Comparison of ENCODE assay signal across 8 mouse cellular contexts in genomic region chr2:73385641-73386355, GRCm38 (mm10). TPM values are rescaled to one million over a fixed set of nuclear protein-coding genes. Genes with fewer than 3 reads are reported as not detected.
DNase-seq lines count a peak whose midpoint lies in the region; ATAC-seq and TF ChIP-seq lines count a peak whose summit lies in the region.

No protein-coding gene starts in this region.

- peak overlapping the region; percentile 87 for H3K27ac ChIP-seq in gastrocnemius, adult 2 months
- H3K27ac ChIP-seq in embryonic facial prominence, embryonic 12.5 days = no peak overlapping the region
- no peak overlapping the region for H3K27ac ChIP-seq in midbrain, embryonic 12.5 days (replicated peaks)

- no peaks in the 10 kb centered on the region for H3K27me3 ChIP-seq in C2C12 (ENCODE audit: control insufficient read depth, insufficient read depth, insufficient read length)
- H3K27me3 ChIP-seq in embryonic facial prominence, embryonic 12.5 days = no peaks in the 10 kb centered on the region
- H3K27me3 ChIP-seq in midbrain, embryonic 12.5 days = 0 out of 2 replicates have a peak, but pooled peaks cover 4% of the 10 kb centered on the region

- H3K4me3 ChIP-seq in gastrocnemius, adult 2 months = peak overlapping the region; percentile 98
- H3K4me3 ChIP-seq in C2C12 (ENCODE audit: insufficient read depth, poor library complexity, severe bottlenecking) = peak overlapping the region; percentile 53
- peak overlapping the region; percentile 73 for H3K4me3 ChIP-seq in embryonic facial prominence, embryonic 12.5 days
- H3K4me3 ChIP-seq in midbrain, embryonic 12.5 days = peak overlapping the region; percentile 61

- no peak for TF ChIP-seq CTCF in gastrocnemius, adult 2 months (IDR thresholded peaks at IDR 0.05)
- no peak for TF ChIP-seq CTCF in C2C12 (IDR thresholded peaks at IDR 0.05; ENCODE audit: control insufficient read depth, insufficient read depth, insufficient read length)

- no peak for DNase-seq in gastrocnemius, adult 2 months
- DNase-seq in gastrocnemius, postnatal 25 days = no peak
- peak; percentile 69 for DNase-seq in induced T-regulatory cell, adult 2 months (ENCODE audit: low read depth)
- DNase-seq in adrenal gland, postnatal 10 days = no peak
- no peak for DNase-seq in urinary bladder, postnatal 14 days (ENCODE audit: low spot score)

- no peaks in the 10 kb centered on the region for H3K79me3 ChIP-seq in C2C12 (ENCODE audit: low read depth)

- no peaks in the 10 kb centered on the region for H3K9me3 ChIP-seq in embryonic facial prominence, embryonic 12.5 days
- no peaks in the 10 kb centered on the region for H3K9me3 ChIP-seq in midbrain, embryonic 12.5 days

- H3K4me2 ChIP-seq in embryonic facial prominence, embryonic 12.5 days (replicated peaks) = peak overlapping the region; percentile 96
- H3K4me2 ChIP-seq in midbrain, embryonic 12.5 days (replicated peaks) = peak overlapping the region; percentile 78

- H3ac ChIP-seq in C2C12 (ENCODE audit: control insufficient read depth, insufficient read length, low read depth) = peak overlapping the region; percentile 88

- H3K79me2 ChIP-seq in C2C12 (ENCODE audit: control insufficient read depth, insufficient read depth) = no peaks in the 10 kb centered on the region

- peak overlapping the region; percentile 70 for H3K9ac ChIP-seq in embryonic facial prominence, embryonic 12.5 days
- peak overlapping the region; percentile 55 for H3K9ac ChIP-seq in midbrain, embryonic 12.5 days (replicated peaks)

- WGBS in embryonic facial prominence, embryonic 12.5 days = 2% methylated on average over 29 of the region's 29 CpGs
- 2% methylated on average over 29 of the region's 29 CpGs for WGBS in midbrain, embryonic 12.5 days

- ATAC-seq in embryonic facial prominence, embryonic 12.5 days (ENCODE audit: insufficient number of reproducible peaks, insufficient read depth, low FRiP score, low TSS enrichment) = peak; percentile 26; the same call in 1 of the 2 replicates
- no peak; the same call in 1 of the 2 replicates for ATAC-seq in midbrain, embryonic 12.5 days (ENCODE audit: low FRiP score, low read depth)

- intact Hi-C loops in gastrocnemius, adult 2 months (cut with DNase I) = loop anchor here (2.0 kb wide), 1 partner anchor 73 kb away; the partner anchor contains the start of genes Cir1 and Scrn3

- H3K4me1 ChIP-seq in embryonic facial prominence, embryonic 12.5 days = peaks cover 11% of the 10 kb centered on the region; the same call in 1 of the 2 replicates
- no peaks in the 10 kb centered on the region; the same call in 1 of the 2 replicates for H3K4me1 ChIP-seq in midbrain, embryonic 12.5 days

- no peaks in the 10 kb centered on the region for H3K36me3 ChIP-seq in C2C12 (ENCODE audit: control insufficient read depth, insufficient read depth)
- H3K36me3 ChIP-seq in embryonic facial prominence, embryonic 12.5 days = no peaks in the 10 kb centered on the region
- no peaks in the 10 kb centered on the region for H3K36me3 ChIP-seq in midbrain, embryonic 12.5 days

TF ChIP-seq in C2C12, 6 proteins besides CTCF, POLR2A, EP300 and RAD21:
- TF ChIP-seq FOSL1 (IDR thresholded peaks at IDR 0.05; ENCODE audit: insufficient read depth, low read length, poor library complexity, severe bottlenecking) (no peak), CEBPB (IDR thresholded peaks at IDR 0.05; ENCODE audit: low read depth) (no peak), USF1 (IDR thresholded peaks at IDR 0.05; ENCODE audit: low read depth) (no peak), MAX (IDR thresholded peaks at IDR 0.05) (no peak), MYOG (IDR thresholded peaks at IDR 0.05; ENCODE audit: control insufficient read depth, extremely low read depth, insufficient read length) (no peak), MYOD1 (IDR thresholded peaks at IDR 0.05; ENCODE audit: control insufficient read depth, insufficient read length, low read depth) (no peak)
TF ChIP-seq in C2C12: peak in this region for 0.

RNA-seq across cellular contexts. Expression of gene Gpr155, which starts 0.6 kb away (rescaled TPM):
- 10 to 100 TPM; 14.1 to 15.7 TPM for total RNA-seq in gastrocnemius, adult 2 months (2021)
- 10 to 100 TPM; 10.0 to 12.1 TPM for total RNA-seq in gastrocnemius, postnatal 25 days (2021)
- 1.3 TPM for polyA plus RNA-seq in C2C12 (2012; fragmentation: generic; extraction: Trizol)
- 7.1 and 7.5 TPM in 2 replicates for polyA plus RNA-seq in embryonic facial prominence, embryonic 12.5 days (2016; fragmentation: Nextera tagmentation; extraction: Ambion mirVana)
- polyA plus RNA-seq in midbrain, embryonic 12.5 days (2016; fragmentation: Nextera tagmentation; extraction: Ambion mirVana) = 7.1 and 8.0 TPM in 2 replicates
- 1 to 10 TPM; 6.7 to 9.8 TPM for total RNA-seq in adrenal gland, postnatal 10 days (2021)
